Mouse (Mus musculus) regulatory T cell (primary cell): ENCODE data around the gene Krt75.

Experiments
- in situ Hi-C: fragments of 300-600 bp; cut with MboI, MseI; formaldehyde crosslinking; loops from one replicate; pipeline ENCODE4 v1.15.1; 2025; ENCODE audit warnings: high pct_unique_total_duplicates

Gene Krt75

DNA sequence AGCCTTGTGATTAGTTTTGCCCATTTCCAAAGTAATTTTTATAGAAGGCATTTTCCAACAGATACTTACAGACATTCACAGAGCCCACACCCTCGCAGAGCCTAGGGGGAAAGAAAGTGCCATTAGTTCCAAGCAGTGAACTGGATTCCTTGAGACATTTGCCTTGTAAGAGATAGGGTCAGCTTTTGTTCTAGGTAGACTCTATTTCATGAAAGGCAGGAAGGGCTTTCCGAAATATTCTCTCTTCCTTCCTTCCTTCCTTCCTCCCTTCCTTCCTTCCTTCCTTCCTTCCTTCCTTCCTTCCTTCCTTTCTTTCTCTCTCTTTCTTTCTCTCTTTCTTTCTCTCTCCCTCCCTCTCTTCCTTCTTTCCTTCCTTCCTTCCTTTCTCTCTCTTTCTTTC lies 56.5 kb downstream of the Krt75 start, which contains the start of gene Gm49425:
TSS of gene Gm49425 (minus strand) at position 101 of the 400 bp plus-strand sequence.
- in situ Hi-C loops: loop anchor here (5.0 kb wide), 1 partner anchor 85 kb away; no protein-coding TSS in a partner anchor
